Comparison of ENCODE assay signal across 9 mouse cellular contexts in the genomic region with DNA sequence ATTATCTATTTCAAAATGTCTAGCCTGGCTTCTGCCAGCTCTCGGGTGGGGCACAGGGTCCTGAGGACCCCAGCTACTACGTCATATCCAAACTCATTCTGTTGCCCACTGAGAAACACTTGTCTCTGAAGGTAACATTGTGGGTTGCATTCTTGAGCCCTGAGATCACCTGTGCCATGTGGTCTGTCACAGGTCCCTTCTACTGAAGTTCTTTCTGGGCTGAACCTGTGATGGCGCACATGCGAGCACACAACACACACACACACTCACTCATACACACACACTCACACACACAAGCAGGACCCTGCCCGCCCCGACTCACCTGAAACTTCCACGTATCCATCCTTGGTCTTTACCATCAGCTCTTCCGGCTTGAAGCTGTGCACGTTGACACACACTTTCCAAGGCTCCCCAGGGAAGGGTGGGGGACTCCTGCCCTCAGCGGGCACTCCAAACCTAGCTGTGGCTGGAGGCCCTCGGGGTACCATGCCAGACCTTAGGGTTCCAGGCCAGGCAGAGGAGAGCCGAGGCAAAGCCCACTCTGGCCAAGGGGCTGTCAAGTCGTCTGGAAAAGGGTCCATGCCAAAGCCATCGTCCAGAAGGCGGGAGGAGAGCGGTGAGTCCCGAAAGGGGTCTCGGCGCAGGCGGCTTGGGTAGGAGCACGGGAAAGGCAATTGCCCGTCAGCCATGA. TPM values are rescaled to one million over a fixed set of nuclear protein-coding genes. Genes with fewer than 3 reads are reported as not detected.
A peak's percentile ranks its signal among the peaks of the same experiment; 100 is the strongest.
DNase-seq lines count a peak whose midpoint lies in the region; ATAC-seq and TF ChIP-seq lines count a peak whose summit lies in the region.
"Had no signal": no experiment of that assay in that cellular context is flagged by ENCODE, and none has a peak within 500 bp of the region (broad histone marks: within the 10 kb centered on the region; RNA-seq: fewer than 3 reads in every experiment).

No protein-coding gene starts in this region.

- DNase-seq in kidney, adult 8-10 months: no peak
- peak; percentile 42 for DNase-seq in lung, postnatal 25 days (ENCODE audit: low spot score)
- no peak for DNase-seq in retina, postnatal 1 day
- DNase-seq in Muller cell, postnatal 12 days (ENCODE audit: inconsistent ontology term): no peak
- DNase-seq in urinary bladder, adult 18-20 months (ENCODE audit: low spot score in 2 of 2): no peak

- peak overlapping the region; percentile 45 for H3K4me3 ChIP-seq in kidney, embryonic 16.5 days (ENCODE audit: low read length)
- H3K4me3 ChIP-seq in cortical plate, adult 2 months (ENCODE audit: insufficient read depth, low read length): peak overlapping the region; percentile 24
- no peak overlapping the region for H3K4me3 ChIP-seq in hindbrain, embryonic 13.5 days

- no peaks in the 10 kb centered on the region for H3K36me3 ChIP-seq in kidney, embryonic 16.5 days (ENCODE audit: insufficient read depth, low read length)
- no peaks in the 10 kb centered on the region for H3K36me3 ChIP-seq in hindbrain, embryonic 13.5 days

- peaks cover 3% of the 10 kb centered on the region; the same call in 1 of the 2 replicates for H3K27me3 ChIP-seq in kidney, embryonic 16.5 days (ENCODE audit: insufficient read depth, low read length)
- peaks cover 15% of the 10 kb centered on the region for H3K27me3 ChIP-seq in hindbrain, embryonic 13.5 days

- TF ChIP-seq CTCF in cortical plate, adult 2 months (IDR thresholded peaks at IDR 0.05; ENCODE audit: extremely low read depth, insufficient read depth, low read length): no peak

- ATAC-seq in kidney, embryonic 16.5 days (ENCODE audit: low FRiP score, low TSS enrichment): no peak
- ATAC-seq in hindbrain, embryonic 13.5 days (ENCODE audit: low FRiP score): no peak

- WGBS in kidney, embryonic 16.5 days: 52% methylated on average over 22 of the region's 22 CpGs
- WGBS in hindbrain, embryonic 13.5 days: 53% methylated on average over 22 of the region's 22 CpGs

- H3K4me1 ChIP-seq in kidney, embryonic 16.5 days (ENCODE audit: insufficient read depth, low read length): peaks cover 16% of the 10 kb centered on the region
- no peaks in the 10 kb centered on the region for H3K4me1 ChIP-seq in cortical plate, adult 2 months (ENCODE audit: control insufficient read depth, insufficient read depth, low read length)
- H3K4me1 ChIP-seq in hindbrain, embryonic 13.5 days (replicated peaks): peaks cover 28% of the 10 kb centered on the region

- H3K4me2 ChIP-seq in kidney, embryonic 16.5 days (replicated peaks; ENCODE audit: low read depth, low read length): peak overlapping the region; percentile 70
- H3K4me2 ChIP-seq in hindbrain, embryonic 13.5 days: peak overlapping the region; percentile 50

- H3K9me3 ChIP-seq in kidney, embryonic 16.5 days (ENCODE audit: low read length): no peaks in the 10 kb centered on the region
- H3K9me3 ChIP-seq in hindbrain, embryonic 13.5 days: no peaks in the 10 kb centered on the region

- TF ChIP-seq POLR2A in cortical plate, adult 2 months (IDR thresholded peaks at IDR 0.05; ENCODE audit: extremely low read depth, insufficient read depth, low read length): no peak

- H3K9ac ChIP-seq in kidney, embryonic 16.5 days (replicated peaks; ENCODE audit: low read length): peak overlapping the region; percentile 59
- peak overlapping the region; percentile 60; the same call in 1 of the 2 replicates for H3K9ac ChIP-seq in hindbrain, embryonic 13.5 days

- no peak overlapping the region for H3K27ac ChIP-seq in kidney, embryonic 16.5 days (ENCODE audit: low read length)
- 0 out of 2 replicates have a peak overlapping the region, but pooled peaks have one; percentile 10 for H3K27ac ChIP-seq in cortical plate, adult 2 months (ENCODE audit: insufficient read depth, low read length)
- H3K27ac ChIP-seq in hindbrain, embryonic 13.5 days: peak overlapping the region; percentile 14; the same call in 1 of the 2 replicates
- H3K27ac ChIP-seq: macrophage had no signal

RNA-seq across cellular contexts. Expression of a gene that starts 0.7 kb away (rescaled TPM):
- polyA plus RNA-seq in kidney, embryonic 16.5 days (2015; fragmentation: Nextera tagmentation; extraction: Ambion mirVana): 5.7 and 6.6 TPM in 2 replicates
- 17.4 and 18.6 TPM in 2 replicates for polyA plus RNA-seq in cortical plate, adult 2 months (2012; rRNA removed)
- polyA plus RNA-seq in hindbrain, embryonic 13.5 days (2015; fragmentation: Nextera tagmentation; extraction: Ambion mirVana): 5.3 and 6.1 TPM in 2 replicates
